Mouse (Mus musculus) granulocyte monocyte progenitor cell, adult 5-6 weeks (primary cell): Measurements from ENCODE around the gene Als2cr12. TPM values are rescaled to one million over a fixed set of nuclear protein-coding genes. Genes with fewer than 3 reads are reported as not detected.
"Not testable (repeated sequence)": the region's sequence is repeated elsewhere in the genome, so short reads cannot be mapped to it uniquely, and the experiment has no call there.

Experiments
- ATAC-seq: replicated peaks from 2 replicates; pipeline ENCODE4 v1.8.0; 2016; ENCODE audit warnings: mild to moderate bottlenecking, moderate TSS enrichment, inconsistent platforms; ENCODE audit not compliant: poor library complexity, severe bottlenecking
- total RNA-seq, 2 experiments: library from RNA; stranded (forward) in 1 of 2; stranded (reverse) in 1 of 2; fragments of 200-712, 200-1000 nt in 1 of 2; fragments of >200 nt in 1 of 2; fragmentation: Nextera tagmentation in 1 of 2; gene quantifications; 2 replicates each; pipeline ENCODE4 v1.2.3; 2014 to 2017

Als2cr12 gene
- total RNA-seq, 2 experiments from 2014 or later = not detected

GRCm38 (mm10) chr1:58691718-58692117, 4.1 kb downstream of the Als2cr12 start:
- not testable (repeated sequence) for ATAC-seq

GRCm38 (mm10) chr1:58690834-58691488, 4.8 kb downstream of the Als2cr12 start:
- ATAC-seq = not testable (repeated sequence)

- no peak for ATAC-seq
Measured at GRCm38 (mm10) chr1:58690006-58690744, 5.6 kb downstream of the Als2cr12 start.

GRCm38 (mm10) chr1:58689426-58689825, 6.4 kb downstream of the Als2cr12 start:
- no peak for ATAC-seq

DNA sequence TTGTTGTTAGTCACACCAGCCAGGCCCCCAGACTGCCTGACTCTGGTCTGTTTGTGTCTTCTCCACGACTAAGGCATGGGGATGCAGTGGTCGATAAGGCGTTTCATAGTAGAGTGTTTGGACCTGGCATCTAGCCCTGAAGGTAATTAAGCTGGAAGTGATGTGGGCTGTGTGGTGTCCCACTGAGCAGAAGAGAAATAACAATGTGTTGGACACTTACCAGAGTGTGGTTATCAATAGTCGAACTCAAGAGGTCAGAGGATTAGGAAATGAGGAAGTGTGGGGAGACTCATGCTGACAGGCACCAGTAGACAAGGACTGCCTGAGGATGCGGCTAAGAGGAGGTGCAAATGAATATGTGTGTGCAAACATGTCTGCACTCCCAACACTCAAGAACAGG, 17.4 kb downstream of the Als2cr12 start:
- peak; percentile 93 for ATAC-seq

- peak; percentile 59 for ATAC-seq
Measured at GRCm38 (mm10) chr1:58677575-58677974, 18.2 kb downstream of the Als2cr12 start.

- no peak for ATAC-seq
Measured at GRCm38 (mm10) chr1:58675011-58675410, 20.8 kb downstream of the Als2cr12 start.

- no peak for ATAC-seq
Measured at GRCm38 (mm10) chr1:58672116-58672515, 23.7 kb downstream of the Als2cr12 start.

GRCm38 (mm10) chr1:58669635-58670034, 26.2 kb downstream of the Als2cr12 start:
- peak; percentile 100 for ATAC-seq

DNA sequence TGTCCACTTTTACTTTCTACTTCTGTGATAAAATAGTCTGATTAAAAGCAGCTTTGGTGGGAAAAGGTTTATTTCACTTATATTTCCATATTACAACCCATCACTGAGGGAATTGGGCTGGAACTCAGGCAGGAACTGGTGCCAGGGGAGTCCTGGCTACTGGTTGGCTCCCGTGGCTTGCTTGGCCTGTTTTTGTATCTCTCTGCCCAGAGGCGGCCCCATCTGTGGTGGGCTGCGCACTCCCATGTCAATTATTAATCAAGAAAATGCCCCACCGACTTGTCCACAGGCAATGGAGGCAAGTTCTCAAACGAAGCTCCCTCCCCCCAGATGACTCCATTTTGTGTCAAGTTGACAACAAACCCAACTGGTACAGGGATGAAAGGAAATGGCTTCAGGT, 27.6 kb downstream of the Als2cr12 start:
- no peak for ATAC-seq

DNA sequence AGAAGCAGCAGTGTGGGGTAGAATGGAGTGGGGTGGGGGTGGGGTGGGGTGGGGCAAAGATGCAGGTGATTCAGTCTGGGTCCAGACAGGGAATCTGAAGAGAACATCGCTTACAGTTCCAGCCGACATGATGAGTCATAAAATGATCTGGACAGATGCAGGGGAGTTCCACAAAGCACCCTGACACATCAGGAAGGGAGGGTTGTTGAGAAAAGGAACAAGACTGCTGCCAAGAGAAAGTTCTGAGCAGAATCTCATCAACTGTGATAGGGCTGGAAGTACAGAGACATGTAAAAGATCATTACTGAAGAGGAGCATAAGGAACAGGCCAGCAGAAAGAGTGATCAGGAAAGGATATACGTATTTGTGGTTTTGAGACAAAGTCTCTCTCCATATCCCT, 32.4 kb downstream of the Als2cr12 start:
- not testable (repeated sequence) for ATAC-seq

- not testable (repeated sequence) for ATAC-seq
Measured at GRCm38 (mm10) chr1:58662671-58663070, 33.1 kb downstream of the Als2cr12 start.

GRCm38 (mm10) chr1:58652480-58653403, 43.0 kb downstream of the Als2cr12 start:
- peak; percentile 86 for ATAC-seq

DNA sequence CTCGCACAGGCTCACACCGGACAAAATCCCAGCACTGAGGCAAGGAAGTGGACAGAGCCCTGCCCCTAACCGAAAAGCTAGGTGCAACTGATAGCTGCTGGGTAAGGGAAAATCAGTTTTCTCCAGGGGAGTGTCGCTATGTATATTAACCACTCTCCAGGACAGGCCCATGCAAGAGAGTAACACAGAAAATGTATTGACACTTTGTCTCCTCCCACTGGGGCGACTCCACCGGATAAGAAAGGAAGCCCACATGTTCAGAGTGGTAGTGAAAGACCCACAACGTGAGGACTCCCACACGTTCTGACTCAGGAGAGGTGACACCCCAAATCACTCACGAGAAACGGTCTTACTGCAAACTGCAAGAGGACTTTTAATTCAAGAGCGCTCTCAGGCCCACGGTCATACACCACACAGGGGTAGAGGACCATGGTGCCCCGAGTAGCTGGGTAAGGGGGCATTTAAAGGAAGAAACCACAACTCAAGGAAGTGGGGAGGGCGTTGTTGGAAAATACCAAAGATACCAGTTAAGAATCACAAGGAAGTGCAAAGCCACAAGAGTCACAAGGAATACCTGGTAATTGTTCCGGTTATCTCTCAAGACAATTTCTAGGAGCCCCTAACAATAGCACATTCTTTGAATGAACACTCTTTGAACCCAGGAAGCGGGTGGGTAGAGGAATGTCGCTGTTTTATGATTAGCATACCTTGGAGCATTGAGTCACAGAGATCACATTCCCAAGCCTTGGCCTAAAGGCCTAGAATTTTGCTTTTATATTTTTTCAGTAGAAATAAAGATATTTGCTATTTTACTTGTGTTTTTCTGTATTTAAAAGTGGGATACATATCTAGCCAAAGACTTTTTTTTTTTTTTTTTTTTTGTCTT, 44.0 kb downstream of the Als2cr12 start:
- not testable (repeated sequence) for ATAC-seq

- peak; percentile 46 for ATAC-seq
Measured at GRCm38 (mm10) chr1:58628847-58629246, 66.9 kb downstream of the Als2cr12 start.

- ATAC-seq = no peak
Measured at GRCm38 (mm10) chr1:58621996-58622748, 73.6 kb downstream of the Als2cr12 start.

DNA sequence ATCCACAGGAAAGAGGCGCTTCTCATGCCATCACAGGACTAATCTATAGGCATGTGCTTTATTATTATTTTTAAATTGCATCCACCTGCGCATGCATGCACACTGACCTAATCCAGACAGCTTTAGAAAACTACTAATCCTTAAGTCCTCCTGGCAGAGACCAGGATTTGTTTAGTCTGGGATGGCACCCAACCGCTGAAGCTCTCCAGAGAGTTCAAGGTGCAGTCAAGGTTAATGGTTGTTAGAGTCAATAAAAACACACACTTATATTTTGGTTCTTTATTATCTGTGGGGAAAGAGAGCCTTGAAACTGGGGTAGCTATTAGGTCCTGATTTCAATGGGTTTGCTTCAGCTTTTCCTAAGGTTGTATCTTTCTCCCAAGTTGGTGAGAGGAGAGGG, 74.5 kb downstream of the Als2cr12 start:
- ATAC-seq = no peak

DNA sequence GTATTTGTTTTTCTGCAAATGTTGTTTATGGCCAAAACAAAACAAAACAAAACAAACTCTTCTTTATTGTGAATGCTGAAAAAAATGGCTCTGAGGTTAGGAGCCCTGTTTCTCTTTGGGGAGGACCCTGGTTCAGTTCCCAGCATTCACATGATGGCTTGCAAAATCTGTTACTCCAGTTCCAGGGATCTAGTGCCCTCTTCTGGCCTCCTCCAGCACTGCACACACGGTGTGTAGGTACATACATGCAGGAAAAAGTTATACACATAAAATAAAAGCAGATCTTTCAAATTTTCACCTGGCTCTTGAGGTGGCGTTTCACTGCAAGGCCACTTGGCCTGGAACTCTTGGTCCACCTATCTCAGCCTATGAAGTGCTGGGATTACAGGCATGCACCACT, 77.0 kb downstream of the Als2cr12 start:
- ATAC-seq = no peak; the same call in 1 of the 2 replicates
